Comparison of ENCODE assay signal across 22 mouse cellular contexts in genomic region chr17:56194765-56195164, GRCm38 (mm10). TPM values are rescaled to one million over a fixed set of nuclear protein-coding genes. Genes with fewer than 3 reads are reported as not detected.
DNase-seq lines count a peak whose midpoint lies in the region; ATAC-seq and TF ChIP-seq lines count a peak whose summit lies in the region.
"Had no signal": no experiment of that assay in that cellular context is flagged by ENCODE, and none has a peak within 500 bp of the region (broad histone marks: within the 10 kb centered on the region; RNA-seq: fewer than 3 reads in every experiment).

No protein-coding gene starts in this region.

- no peak overlapping the region for H3K27ac ChIP-seq in kidney, adult 2 months (ENCODE audit: insufficient read depth, low read depth, low read length)
- H3K27ac ChIP-seq in intestine, embryonic 16.5 days (ENCODE audit: low read length) = no peak overlapping the region
- 0 out of 2 replicates have a peak overlapping the region, but pooled peaks have one; percentile 27 for H3K27ac ChIP-seq in liver, embryonic 16.5 days (ENCODE audit: low read length)
- H3K27ac ChIP-seq: embryonic facial prominence, embryonic 15.5 days; gastrocnemius, adult 2 months; heart, embryonic 10.5 days; hindbrain, embryonic 10.5 days; limb, embryonic 13.5 days; midbrain, embryonic 13.5 days; neural tube, embryonic 12.5 days; stomach, embryonic 15.5 days had no signal

- H3K9me3 ChIP-seq in intestine, embryonic 16.5 days (ENCODE audit: control insufficient read depth, low read length) = no peaks in the 10 kb centered on the region
- H3K9me3 ChIP-seq in liver, embryonic 16.5 days (replicated peaks; ENCODE audit: control insufficient read depth, low read length) = no peaks in the 10 kb centered on the region
- H3K9me3 ChIP-seq: embryonic facial prominence, embryonic 15.5 days; heart, embryonic 10.5 days; neural tube, embryonic 12.5 days; stomach, embryonic 15.5 days had no signal

- no peak overlapping the region for H3K4me3 ChIP-seq in kidney, adult 2 months (ENCODE audit: insufficient read depth, low read depth, low read length)
- H3K4me3 ChIP-seq in intestine, embryonic 16.5 days (ENCODE audit: low read length) = no peak overlapping the region
- no peak overlapping the region for H3K4me3 ChIP-seq in liver, embryonic 16.5 days (ENCODE audit: low read depth, low read length)
- H3K4me3 ChIP-seq: embryonic facial prominence, embryonic 15.5 days; gastrocnemius, adult 2 months; heart, embryonic 10.5 days; hindbrain, embryonic 10.5 days; limb, embryonic 13.5 days; midbrain, embryonic 13.5 days; neural tube, embryonic 12.5 days; stomach, embryonic 15.5 days had no signal

- no peaks in the 10 kb centered on the region for H3K36me3 ChIP-seq in kidney, adult 2 months (ENCODE audit: control insufficient read depth, insufficient read depth, low read length)
- peaks cover 34% of the 10 kb centered on the region for H3K36me3 ChIP-seq in intestine, embryonic 16.5 days (ENCODE audit: control insufficient read depth, insufficient read depth, low read length)
- H3K36me3 ChIP-seq in liver, embryonic 16.5 days (ENCODE audit: control insufficient read depth, insufficient read depth) = peaks cover 24% of the 10 kb centered on the region

- 58% methylated on average over 13 of the region's 13 CpGs for WGBS in kidney, adult 2 months
- WGBS in intestine, embryonic 16.5 days = 71% methylated on average over 13 of the region's 13 CpGs
- 75% methylated on average over 13 of the region's 13 CpGs for WGBS in liver, embryonic 16.5 days (ENCODE audit: insufficient replicate concordance)

- H3K4me2 ChIP-seq in intestine, embryonic 16.5 days (ENCODE audit: low read depth, low read length) = no peak overlapping the region
- no peak overlapping the region for H3K4me2 ChIP-seq in liver, embryonic 16.5 days (ENCODE audit: low read depth, low read length)
- H3K4me2 ChIP-seq: embryonic facial prominence, embryonic 15.5 days; limb, embryonic 13.5 days; midbrain, embryonic 13.5 days; neural tube, embryonic 12.5 days; stomach, embryonic 15.5 days had no signal

- no peaks in the 10 kb centered on the region for H3K27me3 ChIP-seq in kidney, adult 2 months (replicated peaks; ENCODE audit: control insufficient read depth, insufficient read depth, low read length)
- H3K27me3 ChIP-seq in intestine, embryonic 16.5 days (replicated peaks; ENCODE audit: control insufficient read depth, insufficient read depth, low read length) = no peaks in the 10 kb centered on the region
- no peaks in the 10 kb centered on the region for H3K27me3 ChIP-seq in liver, embryonic 16.5 days (ENCODE audit: control insufficient read depth, insufficient read depth, low read depth, low read length)
- H3K27me3 ChIP-seq: embryonic facial prominence, embryonic 15.5 days; limb, embryonic 13.5 days; midbrain, embryonic 13.5 days; neural tube, embryonic 12.5 days; stomach, embryonic 15.5 days had no signal

- peak; percentile 69 for ATAC-seq in intestine, embryonic 16.5 days
- ATAC-seq in liver, embryonic 16.5 days (ENCODE audit: low read depth) = peak; percentile 83
- no peak for ATAC-seq in erythroid progenitor cell, adult 5-6 weeks (replicated peaks; ENCODE audit: low FRiP score, poor library complexity, severe bottlenecking)
- ATAC-seq: lung, postnatal 0 days; midbrain, embryonic 13.5 days had no signal

- H3K4me1 ChIP-seq in kidney, adult 2 months (ENCODE audit: control insufficient read depth, insufficient read depth, low read length) = no peaks in the 10 kb centered on the region
- H3K4me1 ChIP-seq in intestine, embryonic 16.5 days (ENCODE audit: control insufficient read depth, insufficient read depth, low read length) = peaks cover 7% of the 10 kb centered on the region
- no peaks in the 10 kb centered on the region for H3K4me1 ChIP-seq in liver, embryonic 16.5 days (ENCODE audit: control insufficient read depth, low read depth, low read length)
- H3K4me1 ChIP-seq: embryonic facial prominence, embryonic 15.5 days; heart, embryonic 10.5 days; hindbrain, embryonic 10.5 days; limb, embryonic 13.5 days; midbrain, embryonic 13.5 days; neural tube, embryonic 12.5 days; stomach, embryonic 15.5 days had no signal

- peak; percentile 74 for DNase-seq in kidney, adult 2 months
- no peak for DNase-seq in kidney, adult 18-20 months
- peak; percentile 29 for DNase-seq in kidney, postnatal 14 days
- no peak for DNase-seq in ovary, postnatal 14 days (ENCODE audit: low spot score)
- no peak for DNase-seq in left cerebral cortex, adult 18-20 months (ENCODE audit: low spot score in 2 of 2)
- DNase-seq: adrenal gland, postnatal 25 days; cerebellum, adult 18-20 months; cerebellum, postnatal 36 days; gastrocnemius, adult 2 months; right cerebral cortex, adult 18-20 months; spleen, adult 18-20 months had no signal

- TF ChIP-seq POLR2A in kidney, adult 2 months (IDR thresholded peaks at IDR 0.05; ENCODE audit: low read depth, low read length) = no peak

- TF ChIP-seq CTCF in kidney, adult 2 months (conservative IDR thresholded peaks at IDR 0.05; ENCODE audit: insufficient read depth, insufficient read length, low read depth, low read length) = no peak

- 0 out of 2 replicates have a peak overlapping the region, but pooled peaks have one; percentile 14 for H3K9ac ChIP-seq in intestine, embryonic 16.5 days (ENCODE audit: low read depth, low read length)
- no peak overlapping the region for H3K9ac ChIP-seq in liver, embryonic 16.5 days (ENCODE audit: low read depth, low read length)
- H3K9ac ChIP-seq: embryonic facial prominence, embryonic 15.5 days; limb, embryonic 13.5 days; midbrain, embryonic 13.5 days; neural tube, embryonic 12.5 days; stomach, embryonic 15.5 days had no signal

RNA-seq across cellular contexts. Expression of gene Mydgf, which starts 11.0 kb away (rescaled TPM):
- 60.6 and 71.7 TPM in 2 replicates for polyA plus RNA-seq in kidney, adult 2 months (2012; rRNA removed)
- polyA plus RNA-seq in intestine, embryonic 16.5 days (2015; fragmentation: Nextera tagmentation; extraction: Ambion mirVana) = 119 and 121 TPM in 2 replicates
- 56.2 and 56.4 TPM in 2 replicates for polyA plus RNA-seq in liver, embryonic 16.5 days (2015; fragmentation: Nextera tagmentation; extraction: Ambion mirVana)
- 9.6 and 11.2 TPM in 2 replicates for total RNA-seq in erythroid progenitor cell, adult 5-6 weeks (2015; ENCODE audit: low replicate concordance)
- total RNA-seq in erythroid progenitor cell, adult 5-6 weeks (2017; ENCODE audit: low replicate concordance) = 5.6 and 6.8 TPM in 2 replicates
- total RNA-seq in left cerebral cortex, adult 18-20 months (2021) = 10 to 100 TPM; 38.8 to 40.9 TPM

RNA-seq across cellular contexts. Expression of gene Dpp9, which starts 23.9 kb away (rescaled TPM):
- 35.6 and 40.9 TPM in 2 replicates for polyA plus RNA-seq in kidney, adult 2 months (2012; rRNA removed)
- polyA plus RNA-seq in intestine, embryonic 16.5 days (2015; fragmentation: Nextera tagmentation; extraction: Ambion mirVana) = 33.5 and 35.1 TPM in 2 replicates
- 19.9 and 23.5 TPM in 2 replicates for polyA plus RNA-seq in liver, embryonic 16.5 days (2015; fragmentation: Nextera tagmentation; extraction: Ambion mirVana)
- total RNA-seq in erythroid progenitor cell, adult 5-6 weeks (2015; ENCODE audit: low replicate concordance) = 5.8 and 11.7 TPM in 2 replicates
- 6.5 and 8.9 TPM in 2 replicates for total RNA-seq in erythroid progenitor cell, adult 5-6 weeks (2017; ENCODE audit: low replicate concordance)
- total RNA-seq in left cerebral cortex, adult 18-20 months (2021) = 10 to 100 TPM; 59.7 to 69.5 TPM

RNA-seq across cellular contexts. Expression of gene Tnfaip8l1, which starts 32.5 kb away (rescaled TPM):
- 1.7 and 2.7 TPM in 2 replicates for polyA plus RNA-seq in kidney, adult 2 months (2012; rRNA removed)
- polyA plus RNA-seq in intestine, embryonic 16.5 days (2015; fragmentation: Nextera tagmentation; extraction: Ambion mirVana) = 10.6 and 12.7 TPM in 2 replicates
- 3.4 and 4.1 TPM in 2 replicates for polyA plus RNA-seq in liver, embryonic 16.5 days (2015; fragmentation: Nextera tagmentation; extraction: Ambion mirVana)
- total RNA-seq in erythroid progenitor cell, adult 5-6 weeks (2015; ENCODE audit: low replicate concordance) = 1.3 and 1.4 TPM in 2 replicates
- total RNA-seq in erythroid progenitor cell, adult 5-6 weeks (2017; ENCODE audit: low replicate concordance) = 0.26 and 1.6 TPM in 2 replicates
- total RNA-seq in left cerebral cortex, adult 18-20 months (2021) = 1 to 10 TPM; 6.8 to 7.9 TPM

RNA-seq across cellular contexts. Expression of gene Sema6b, which starts 54.6 kb away (rescaled TPM):
- 3.8 and 4.1 TPM in 2 replicates for polyA plus RNA-seq in kidney, adult 2 months (2012; rRNA removed)
- 0.81 and 0.99 TPM in 2 replicates for polyA plus RNA-seq in intestine, embryonic 16.5 days (2015; fragmentation: Nextera tagmentation; extraction: Ambion mirVana)
- 0.81 and 1.3 TPM in 2 replicates for polyA plus RNA-seq in liver, embryonic 16.5 days (2015; fragmentation: Nextera tagmentation; extraction: Ambion mirVana)
- 1.4 TPM in 1 of 2 replicates, not detected in the other for total RNA-seq in erythroid progenitor cell, adult 5-6 weeks (2015; ENCODE audit: low replicate concordance)
- 0.83 TPM in 1 of 2 replicates, not detected in the other for total RNA-seq in erythroid progenitor cell, adult 5-6 weeks (2017; ENCODE audit: low replicate concordance)
- 100 to 1,000 TPM; 116 to 117 TPM for total RNA-seq in left cerebral cortex, adult 18-20 months (2021)

Comparison
In these comparisons a context has a peak if more than half of its experiments do, and no peak if none do; other contexts are left out.
1. DNase-seq: peak in kidney, adult 2 months (single experiment) and kidney, postnatal 14 days (single experiment); none in kidney, adult 18-20 months (single experiment), ovary, postnatal 14 days (single experiment) and left cerebral cortex, adult 18-20 months (0 of 2).